Mouse (Mus musculus) stomach, embryonic 16.5 days (tissue): ENCODE measurements around the gene Myom1. TPM values are rescaled to one million over a fixed set of nuclear protein-coding genes. Genes with fewer than 3 reads are reported as not detected.

Experiments used
- ATAC-seq: fragments of 200-750 bp; cut with Nextera tagmentation; 2 replicates; pipeline ENCODE4 v1.8.0; 2017; ENCODE audit warnings: moderate number of reproducible peaks, moderate TSS enrichment; ENCODE audit not compliant: insufficient read depth, low FRiP score
- H3K27ac ChIP-seq: fragments of 300-500 bp; sonication (generic); 2 replicates; pipeline ENCODE4 v1.5.1; 2014; ENCODE audit warnings: low read length
- H3K27me3 ChIP-seq: fragments of 300-500 bp; sonication (generic); 2 replicates; pipeline ENCODE4 v1.6.1; 2014; ENCODE audit warnings: low read length, control low read depth, mixed read lengths; ENCODE audit not compliant: control insufficient read depth, insufficient read depth
- H3K36me3 ChIP-seq: fragments of 300-500 bp; sonication (generic); 2 replicates; pipeline ENCODE4 v1.6.1; 2014; ENCODE audit warnings: low read length; ENCODE audit not compliant: control insufficient read depth, insufficient read depth
- H3K4me1 ChIP-seq: fragments of 300-500 bp; sonication (generic); 2 replicates; pipeline ENCODE4 v1.6.1; 2014; ENCODE audit warnings: low read length, control low read depth, mixed read lengths; ENCODE audit not compliant: control insufficient read depth, insufficient read depth
- H3K4me2 ChIP-seq: fragments of 300-500 bp; sonication (generic); 2 replicates; pipeline ENCODE4 v1.6.1; 2014; ENCODE audit warnings: low read depth, low read length, mixed read lengths
- H3K4me3 ChIP-seq: fragments of 300-500 bp; sonication (generic); replicated peaks from 2 replicates; pipeline ENCODE4 v1.5.1; 2014; ENCODE audit warnings: mild to moderate bottlenecking, low read length
- H3K9ac ChIP-seq: fragments of 300-500 bp; sonication (generic); 2 replicates; pipeline ENCODE4 v1.6.1; 2014; ENCODE audit warnings: low read length
- H3K9me3 ChIP-seq: fragments of 300-500 bp; sonication (generic); replicated peaks from 2 replicates; pipeline ENCODE4 v1.6.1; 2016; ENCODE audit warnings: low read length, control low read depth; ENCODE audit not compliant: control insufficient read depth
- WGBS: fragments of 180-500 bp; shearing (Covaris S2); extraction: QIAGEN DNeasy Blood & Tissue Kit; methylation state at CpG from one replicate; pipeline ENCODE4 v1.1.7; 2014; 5-methylcytosine and 5-hydroxymethylcytosine counted together
- polyA plus RNA-seq: library from polyadenylated mRNA; unstranded; fragments of >200 nt; fragmentation: Nextera tagmentation; extraction: Ambion mirVana; gene quantifications from 2 replicates; pipeline ENCODE4 v1.2.1, GENCODE M21; 2015

Gene Myom1
- polyA plus RNA-seq, 1 experiment from 2014 or later: 21.1 TPM

DNA sequence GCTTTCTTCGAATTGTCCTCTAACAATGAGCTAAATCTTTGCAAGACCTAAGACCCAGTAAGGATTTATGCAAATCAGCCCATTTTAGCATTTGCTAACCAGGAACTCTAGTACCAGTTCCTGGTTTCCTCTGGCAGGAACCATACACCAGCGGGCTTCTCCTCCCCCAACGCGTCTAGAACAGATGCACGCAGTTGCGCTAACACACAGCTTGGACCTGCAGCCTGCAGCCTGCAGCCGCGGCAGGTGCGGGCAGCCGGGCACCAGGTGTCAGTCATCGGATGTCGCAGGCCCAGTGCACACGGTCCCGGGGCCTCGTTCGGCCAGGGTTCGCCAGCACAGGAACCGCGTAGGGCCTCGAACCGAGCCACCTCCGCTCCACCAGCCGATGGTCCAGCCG lies 12.4 kb upstream of the Myom1 start:
- Histone ChIP-seq H3K36me3 (peaks cover 9% of the 10 kb centered on the region; the same call in 1 of the 2 replicates), H3K4me3 (peak overlapping the region; percentile 93), H3K27me3 (no peaks in the 10 kb centered on the region), H3K9me3 (no peaks in the 10 kb centered on the region), H3K9ac (peak overlapping the region; percentile 92), H3K4me1 (peaks cover 46% of the 10 kb centered on the region), H3K27ac (peak overlapping the region; percentile 93), H3K4me2 (peak overlapping the region; percentile 72)
- ATAC-seq: peak; percentile 18; the same call in 1 of the 2 replicates
- WGBS: 2% methylated on average over 24 of the region's 24 CpGs

DNA sequence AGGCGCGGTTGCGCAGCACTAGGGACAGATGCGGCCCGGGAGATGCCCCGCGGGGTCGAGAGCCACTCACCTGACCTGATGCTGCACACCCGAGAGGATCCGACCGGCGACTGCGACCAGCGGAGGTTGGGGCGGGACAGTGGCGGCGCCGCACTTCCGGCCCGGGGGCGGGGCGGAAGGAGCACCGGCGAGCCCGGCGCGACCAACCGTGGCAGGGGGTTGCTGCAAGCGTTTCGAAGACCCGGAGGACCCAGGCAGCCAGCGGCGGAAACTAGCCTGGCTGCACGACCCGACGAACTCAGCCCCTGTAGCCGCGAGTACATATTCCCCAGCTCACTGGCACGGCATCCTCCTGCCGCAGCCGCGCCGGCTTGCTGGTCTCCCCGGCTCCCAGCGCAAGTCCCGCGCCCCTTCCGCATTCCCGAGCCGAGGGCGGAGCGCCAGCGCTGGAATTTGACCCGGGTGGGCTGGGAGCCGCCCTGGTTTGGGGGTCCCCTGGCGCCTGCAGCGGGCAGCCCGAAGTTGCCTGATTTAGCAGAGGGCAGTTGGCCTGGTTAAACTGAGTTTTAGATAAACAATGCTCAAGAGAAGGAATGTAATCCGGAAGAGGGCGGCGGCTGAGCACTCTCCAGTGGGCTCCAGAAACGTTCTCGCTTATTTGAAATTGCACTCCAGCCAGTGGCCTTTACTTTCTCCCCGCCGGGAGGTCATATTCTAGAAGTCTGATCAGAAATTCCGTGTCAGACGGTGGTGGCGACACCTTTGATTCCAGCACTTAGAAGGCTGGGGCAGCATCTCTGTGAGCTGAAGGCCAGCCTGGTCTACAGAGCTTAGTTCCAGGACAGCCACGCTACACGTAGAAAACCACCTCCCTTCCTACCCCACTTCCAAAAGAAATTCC lies 11.8 kb upstream of the Myom1 start:
- ATAC-seq: peak; percentile 87
- H3K4me3 ChIP-seq: peak overlapping the region; percentile 93
- H3K27ac ChIP-seq: peak overlapping the region; percentile 93
- peaks cover 46% of the 10 kb centered on the region for H3K4me1 ChIP-seq
- H3K4me2 ChIP-seq: peak overlapping the region; percentile 72
- H3K27me3 ChIP-seq: no peaks in the 10 kb centered on the region
- 1% methylated on average over 69 of the region's 70 CpGs for WGBS
- peaks cover 12% of the 10 kb centered on the region; the same call in 1 of the 2 replicates for H3K36me3 ChIP-seq
- H3K9ac ChIP-seq: peak overlapping the region; percentile 92
- no peaks in the 10 kb centered on the region for H3K9me3 ChIP-seq

DNA sequence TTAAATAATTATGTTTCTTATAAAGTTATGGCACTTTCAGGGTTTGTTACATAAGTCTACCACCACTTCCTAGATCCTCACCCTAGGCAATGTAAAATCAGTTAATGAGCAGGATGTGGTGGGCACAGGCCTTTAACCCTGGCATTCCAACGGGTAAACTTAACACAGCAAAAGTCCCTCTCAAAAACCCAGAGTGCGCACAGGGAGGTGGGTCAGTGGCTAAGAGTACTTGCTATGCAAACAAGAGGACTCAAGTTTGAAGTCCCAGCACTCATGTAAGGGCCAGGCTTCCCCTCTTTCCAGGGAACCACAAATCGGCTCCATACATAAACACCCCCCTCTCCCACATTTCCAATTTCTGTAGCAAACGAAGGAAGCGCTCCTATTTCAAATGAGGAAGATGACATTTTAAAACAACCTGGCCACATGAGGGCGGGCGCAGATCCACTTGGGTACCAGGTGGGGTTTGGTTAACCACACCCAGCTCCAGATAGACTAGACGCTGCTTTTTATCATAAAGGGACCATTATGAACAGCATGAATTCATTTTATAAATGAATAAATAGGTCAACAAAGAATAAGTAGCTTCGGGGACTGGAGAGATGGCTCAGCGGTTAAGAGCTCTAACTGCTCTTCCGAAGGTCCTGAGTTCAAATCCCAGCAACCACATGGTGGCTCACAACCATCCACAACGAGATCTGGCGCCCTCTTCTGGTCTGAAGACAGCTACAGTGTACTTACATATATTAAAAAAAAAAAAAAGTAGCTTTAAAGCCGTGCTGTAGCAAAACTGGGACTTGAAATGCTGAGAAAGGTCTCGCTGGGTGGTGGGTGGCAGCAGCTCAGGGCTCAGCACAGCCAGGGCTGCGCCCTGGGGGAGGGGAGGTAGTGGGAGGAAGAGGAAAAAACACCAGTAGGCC lies 10.5 kb upstream of the Myom1 start:
- H3K4me2 ChIP-seq: 0 out of 2 replicates have a peak overlapping the region, but pooled peaks have one; percentile 72
- no peaks in the 10 kb centered on the region for H3K27me3 ChIP-seq
- 79% methylated on average over 16 of the region's 16 CpGs for WGBS
- H3K4me3 ChIP-seq: no peak overlapping the region
- ATAC-seq: no peak
- H3K27ac ChIP-seq: peak overlapping the region; percentile 93
- H3K4me1 ChIP-seq: peaks cover 42% of the 10 kb centered on the region
- H3K9me3 ChIP-seq: no peaks in the 10 kb centered on the region
- H3K36me3 ChIP-seq: peaks cover 8% of the 10 kb centered on the region; the same call in 1 of the 2 replicates
- no peak overlapping the region for H3K9ac ChIP-seq

DNA sequence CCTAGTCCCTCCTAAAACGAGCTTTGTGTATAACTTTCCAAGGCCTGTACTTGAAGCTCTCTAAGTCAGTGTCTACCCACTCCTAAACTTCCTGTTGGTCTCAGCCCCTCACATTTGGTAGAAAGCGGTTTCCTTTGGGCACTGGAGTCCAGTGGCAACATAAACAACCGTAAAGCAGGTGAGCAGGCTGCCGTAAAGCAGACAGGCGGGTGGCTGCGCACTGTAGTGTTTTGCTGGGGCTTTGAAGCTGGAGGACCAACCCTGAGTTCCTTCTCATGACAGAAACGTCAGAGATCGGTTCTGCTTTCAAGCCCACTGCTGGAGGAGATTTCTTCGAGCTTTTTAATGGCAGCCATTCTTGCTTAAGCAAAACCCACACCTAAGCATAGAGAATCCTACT lies 9.8 kb upstream of the Myom1 start:
- 72% methylated on average over 9 of the region's 9 CpGs for WGBS
- H3K27ac ChIP-seq: peak overlapping the region; percentile 36
- peaks cover 8% of the 10 kb centered on the region; the same call in 1 of the 2 replicates for H3K36me3 ChIP-seq
- H3K9me3 ChIP-seq: no peaks in the 10 kb centered on the region
- ATAC-seq: no peak
- H3K4me1 ChIP-seq: peaks cover 41% of the 10 kb centered on the region
- H3K9ac ChIP-seq: no peak overlapping the region
- H3K27me3 ChIP-seq: no peaks in the 10 kb centered on the region
- no peak overlapping the region for H3K4me3 ChIP-seq
- H3K4me2 ChIP-seq: no peak overlapping the region

DNA sequence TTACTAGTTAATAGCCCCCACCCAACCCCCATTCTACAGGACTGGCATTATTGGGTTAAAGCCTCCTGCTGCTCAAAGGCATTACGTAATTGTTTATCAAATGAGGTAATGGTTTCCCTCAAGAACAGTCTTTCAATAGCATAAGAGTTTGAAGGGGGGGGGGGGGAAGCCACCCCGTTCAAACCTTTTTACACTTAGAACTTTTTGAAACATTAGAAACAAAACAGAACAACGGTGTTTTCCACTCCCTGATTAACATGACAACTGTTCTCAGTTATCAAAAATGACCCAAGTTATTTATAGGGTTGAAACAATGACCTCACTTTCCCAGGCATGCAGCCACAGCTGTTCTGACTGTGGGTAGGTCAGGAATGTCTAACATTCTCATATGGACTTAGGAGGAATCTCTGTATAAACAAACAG lies 9.0 kb upstream of the Myom1 start:
- H3K27ac ChIP-seq: peak overlapping the region; percentile 74
- no peaks in the 10 kb centered on the region for H3K9me3 ChIP-seq
- ATAC-seq: 0 out of 2 replicates have a peak, but pooled peaks have one; percentile 33
- H3K4me2 ChIP-seq: peak overlapping the region; percentile 19; the same call in 1 of the 2 replicates
- no peaks in the 10 kb centered on the region for H3K27me3 ChIP-seq
- H3K9ac ChIP-seq: no peak overlapping the region
- peaks cover 42% of the 10 kb centered on the region for H3K4me1 ChIP-seq
- H3K36me3 ChIP-seq: peaks cover 8% of the 10 kb centered on the region; the same call in 1 of the 2 replicates
- H3K4me3 ChIP-seq: no peak overlapping the region
- 9% methylated on average over 3 of the region's 3 CpGs for WGBS

DNA sequence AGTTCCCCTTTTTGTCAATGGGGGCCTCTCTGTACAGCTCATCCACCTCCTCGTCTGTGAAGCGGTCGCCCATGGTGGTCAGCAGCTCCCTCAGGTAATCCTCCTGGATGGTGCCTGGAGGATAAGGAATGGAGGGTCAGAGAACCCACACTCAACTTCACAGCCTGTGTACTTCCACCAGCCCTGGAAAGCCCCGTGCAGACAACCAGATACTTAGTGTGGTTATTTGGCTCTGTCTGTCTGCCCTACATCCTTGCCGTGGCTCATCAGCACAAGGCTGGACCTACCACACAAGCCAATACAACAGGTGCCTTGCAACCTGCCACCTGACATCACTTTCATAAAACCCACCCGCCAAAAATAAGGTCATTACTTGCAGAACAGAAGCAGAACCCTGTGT lies 7.8 kb upstream of the Myom1 start:
- H3K4me1 ChIP-seq: peaks cover 38% of the 10 kb centered on the region
- no peak overlapping the region for H3K27ac ChIP-seq
- H3K36me3 ChIP-seq: peaks cover 8% of the 10 kb centered on the region; the same call in 1 of the 2 replicates
- no peak for ATAC-seq
- H3K4me2 ChIP-seq: no peak overlapping the region
- no peaks in the 10 kb centered on the region for H3K27me3 ChIP-seq
- H3K9me3 ChIP-seq: no peaks in the 10 kb centered on the region
- WGBS: 75% methylated on average over 6 of the region's 6 CpGs
- H3K4me3 ChIP-seq: no peak overlapping the region
- H3K9ac ChIP-seq: no peak overlapping the region

DNA sequence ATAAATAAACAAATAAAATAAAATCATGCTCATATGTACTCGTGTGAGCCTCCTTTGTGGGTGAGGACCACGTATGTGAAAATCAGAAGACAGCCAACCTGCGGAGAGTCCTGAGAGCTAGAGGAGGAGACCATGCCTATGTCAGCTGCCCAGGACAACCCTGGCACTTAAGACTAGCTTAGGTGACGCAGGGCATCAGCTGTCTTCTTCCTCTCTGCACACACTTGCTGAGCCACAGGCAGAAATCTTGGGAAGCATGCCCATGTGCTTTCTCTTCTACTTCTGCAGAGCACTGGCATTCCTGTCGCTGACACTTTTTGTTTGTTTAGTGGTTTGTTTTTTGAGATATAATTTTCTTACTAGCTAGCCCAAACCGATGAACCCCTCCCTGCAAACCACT lies 6.9 kb upstream of the Myom1 start:
- Histone ChIP-seq H3K4me2 (no peak overlapping the region), H3K9ac (no peak overlapping the region), H3K9me3 (no peaks in the 10 kb centered on the region), H3K4me1 (peaks cover 43% of the 10 kb centered on the region), H3K36me3 (peaks cover 8% of the 10 kb centered on the region; the same call in 1 of the 2 replicates), H3K27me3 (no peaks in the 10 kb centered on the region), H3K27ac (no peak overlapping the region), H3K4me3 (no peak overlapping the region)
- 85% methylated on average over 6 of the region's 6 CpGs for WGBS
- ATAC-seq: no peak

DNA sequence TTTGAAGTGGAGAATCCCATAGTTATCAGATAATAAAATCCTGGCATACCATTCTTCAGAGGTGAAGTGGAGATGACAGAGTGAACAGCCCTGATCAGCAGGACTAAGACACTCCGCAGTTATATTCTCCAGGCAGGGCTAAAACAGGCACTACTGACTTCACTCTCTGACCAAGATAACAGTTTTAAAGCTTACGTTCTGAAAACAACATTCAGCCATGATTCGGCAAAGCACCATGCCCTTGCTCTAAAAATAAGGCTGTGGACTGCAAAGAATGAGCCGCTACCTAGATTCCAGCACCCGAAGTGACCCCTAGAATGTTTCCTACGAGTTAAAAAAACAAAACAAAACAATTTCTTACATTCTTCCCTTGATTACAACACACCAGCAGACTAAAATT lies 4.6 kb upstream of the Myom1 start:
- no peak overlapping the region for H3K9ac ChIP-seq
- H3K27me3 ChIP-seq: no peaks in the 10 kb centered on the region
- 71% methylated on average over 6 of the region's 6 CpGs for WGBS
- peaks cover 4% of the 10 kb centered on the region; the same call in 1 of the 2 replicates for H3K36me3 ChIP-seq
- no peak for ATAC-seq
- no peaks in the 10 kb centered on the region for H3K9me3 ChIP-seq
- H3K4me2 ChIP-seq: no peak overlapping the region
- no peak overlapping the region for H3K4me3 ChIP-seq
- H3K4me1 ChIP-seq: peaks cover 34% of the 10 kb centered on the region
- H3K27ac ChIP-seq: no peak overlapping the region
